Mouse (Mus musculus): ENCODE measurements around the gene Daxx.

- TF ChIP-seq CTCF (IDR thresholded peaks at IDR 0.05; ENCODE audit: insufficient read depth, low read length) (no peak), POLR2A (IDR thresholded peaks at IDR 0.05; ENCODE audit: borderline replicate concordance, extremely low read depth, low read depth, low read length) (peak; percentile 94)
Observed at GRCm38 (mm10) chr17:33955555-33956214, 46.5 kb downstream of the Daxx start, which contains the start of the genes Vps52 and Rps18.
